Mouse (Mus musculus) forebrain, embryonic 11.5 days (tissue): ENCODE data around the gene Cflar. TPM values are rescaled to one million over a fixed set of nuclear protein-coding genes. Genes with fewer than 3 reads are reported as not detected.
"Not testable (repeated sequence)": the region's sequence is repeated elsewhere in the genome, so short reads cannot be mapped to it uniquely, and the experiment has no call there.

Source experiments
- ATAC-seq: fragments of 200-750 bp; cut with Nextera tagmentation; replicated peaks from 2 replicates; pipeline ENCODE4 v1.8.0; 2017; ENCODE audit warnings: moderate TSS enrichment; ENCODE audit not compliant: low FRiP score
- DNase-seq: peaks from one replicate; pipeline ENCODE4 v3.0.0-alpha.2; 2017; ENCODE audit warnings: low spot score
- H3K27ac ChIP-seq: fragments of 300-500 bp; sonication (generic); 2 replicates; pipeline ENCODE4 v1.5.1; 2014; ENCODE audit warnings: low read depth, low read length
- H3K27me3 ChIP-seq: fragments of 300-500 bp; sonication (generic); 2 replicates; pipeline ENCODE4 v1.6.1; 2014; ENCODE audit warnings: mild to moderate bottlenecking, low read length, mixed read lengths; ENCODE audit not compliant: control insufficient read depth, insufficient read depth
- H3K36me3 ChIP-seq: fragments of 300-500 bp; sonication (generic); 2 replicates; pipeline ENCODE4 v1.6.1; 2014; ENCODE audit warnings: mild to moderate bottlenecking, low read length, moderate library complexity, mixed read lengths; ENCODE audit not compliant: control insufficient read depth, insufficient read depth
- H3K4me1 ChIP-seq: fragments of 300-500 bp; sonication (generic); replicated peaks from 2 replicates; pipeline ENCODE4 v1.6.1; 2014; ENCODE audit warnings: low read length, mixed read lengths; ENCODE audit not compliant: control insufficient read depth, insufficient read depth
- H3K4me2 ChIP-seq: fragments of 300-500 bp; sonication (generic); 2 replicates; pipeline ENCODE4 v1.6.1; 2014; ENCODE audit warnings: low read depth, mild to moderate bottlenecking, low read length, moderate library complexity, mixed read lengths; ENCODE audit not compliant: severe bottlenecking
- H3K4me3 ChIP-seq: fragments of 300-500 bp; sonication (generic); 2 replicates; pipeline ENCODE4 v1.5.1; 2014; ENCODE audit warnings: low read depth, low read length
- H3K9ac ChIP-seq: fragments of 300-500 bp; sonication (generic); 2 replicates; pipeline ENCODE4 v1.6.1; 2014; ENCODE audit warnings: low read length
- H3K9me3 ChIP-seq: fragments of 300-500 bp; sonication (generic); 2 replicates; pipeline ENCODE4 v1.6.1; 2016; ENCODE audit warnings: low read length, mixed read lengths; ENCODE audit not compliant: control insufficient read depth
- WGBS: fragments of 180-500 bp; shearing (Covaris S2); extraction: QIAGEN DNeasy Blood & Tissue Kit; methylation state at CpG from one replicate; pipeline ENCODE4 v1.1.7; 2014; 5-methylcytosine and 5-hydroxymethylcytosine counted together
- polyA plus RNA-seq: library from polyadenylated mRNA; unstranded; fragments of >200 nt; fragmentation: Nextera tagmentation; extraction: Ambion mirVana; gene quantifications from 2 replicates; pipeline ENCODE4 v1.2.1, GENCODE M21; 2014

Gene Cflar
- polyA plus RNA-seq, 1 experiment from 2014 or later: 21.3 TPM

DNA sequence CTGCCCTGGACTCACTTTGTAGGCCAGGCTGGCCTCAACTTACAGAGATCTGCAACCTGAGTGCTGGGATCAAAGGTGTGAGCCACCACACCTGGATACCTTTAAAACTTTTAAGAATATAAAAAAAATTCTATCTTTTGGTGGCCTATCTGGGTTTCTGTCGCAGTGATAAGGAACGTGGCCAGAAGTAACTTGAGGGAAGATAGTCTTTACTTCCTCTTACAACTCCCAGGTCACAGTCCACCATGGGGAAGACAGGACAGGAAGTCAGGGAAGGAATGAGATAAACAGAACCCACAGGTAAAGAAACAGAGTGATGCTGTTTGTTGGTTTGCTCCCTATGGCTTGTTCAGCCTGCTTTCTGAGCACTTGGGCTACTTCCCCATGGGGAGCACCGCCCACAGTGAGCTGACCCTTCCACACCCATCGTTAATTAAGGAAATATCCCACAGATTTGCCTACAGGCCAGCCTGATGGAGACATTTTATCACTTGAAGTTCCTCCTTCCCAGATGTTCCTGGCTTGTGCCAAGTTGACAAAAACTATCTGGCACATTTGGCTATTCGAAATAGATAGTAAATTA, 10.6 kb upstream of the Cflar start:
- not testable (repeated sequence) for H3K27me3 ChIP-seq, ATAC-seq, H3K36me3 ChIP-seq, H3K27ac ChIP-seq, H3K4me3 ChIP-seq, H3K4me1 ChIP-seq, H3K4me2 ChIP-seq, H3K9ac ChIP-seq, DNase-seq, H3K9me3 ChIP-seq
- WGBS: 86% methylated on average over 4 of the region's 5 CpGs

DNA sequence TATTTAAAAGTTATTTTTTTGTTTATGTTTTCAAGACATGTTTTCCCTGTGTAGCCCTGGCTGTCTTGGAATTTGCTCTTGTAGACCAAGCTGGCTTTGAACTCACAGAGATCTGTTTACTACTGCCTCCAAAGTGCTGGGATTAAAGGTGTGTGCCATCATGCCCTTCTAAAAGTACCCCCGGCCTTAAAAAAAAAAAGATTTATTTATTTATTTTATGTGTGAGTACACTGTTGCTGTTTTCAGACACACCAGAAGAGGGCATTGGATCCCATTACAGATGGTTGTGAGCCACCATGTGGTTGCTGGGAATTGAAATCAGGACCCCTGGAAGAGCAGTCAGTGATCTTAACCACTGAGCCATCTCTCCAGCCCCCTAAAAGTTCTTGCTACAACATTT, 1.3 kb upstream of the Cflar start:
- not testable (repeated sequence) for DNase-seq, H3K36me3 ChIP-seq, H3K9ac ChIP-seq, H3K9me3 ChIP-seq, H3K27ac ChIP-seq, ATAC-seq, H3K4me1 ChIP-seq, H3K27me3 ChIP-seq, H3K4me3 ChIP-seq, H3K4me2 ChIP-seq
- WGBS: 85% methylated on average over 1 of the region's 1 CpGs

DNA sequence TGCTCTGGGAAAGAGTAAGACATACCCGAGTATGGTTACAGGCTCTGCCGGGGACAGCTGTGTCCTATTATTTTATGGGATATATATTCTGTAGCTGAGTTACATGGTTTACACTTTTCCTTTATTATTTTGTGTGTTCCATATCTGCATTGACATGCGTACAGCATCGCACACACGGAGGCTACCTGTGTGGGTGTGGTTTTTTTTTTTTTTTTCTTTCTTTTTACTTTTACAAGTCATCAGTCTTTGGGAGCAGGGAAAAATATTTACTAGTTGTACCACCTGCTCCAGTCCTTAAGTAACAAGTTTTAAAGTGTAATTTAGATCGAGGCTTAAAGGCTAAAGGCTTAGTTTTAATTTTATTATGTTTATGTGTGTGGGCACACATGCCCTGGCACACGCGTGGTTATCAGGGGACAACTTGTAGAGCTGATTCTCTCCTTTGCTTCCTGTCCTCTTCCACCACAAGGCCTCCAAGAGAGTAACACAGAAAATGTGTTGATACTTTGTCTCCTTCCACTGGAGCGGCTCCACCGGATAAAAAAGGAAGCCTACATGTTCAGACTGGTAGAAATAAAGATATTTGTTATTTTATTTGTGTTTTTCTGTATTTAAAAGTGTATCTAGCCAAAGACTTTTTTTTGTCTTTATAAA, 470 bp upstream of the Cflar start:
- Histone ChIP-seq H3K4me3 (peak overlapping the region; percentile 59), H3K36me3 (no peaks in the 10 kb centered on the region), H3K4me2 (peak overlapping the region; percentile 74), H3K4me1 (no peaks in the 10 kb centered on the region; the same call in 1 of the 2 replicates), H3K27me3 (no peaks in the 10 kb centered on the region), H3K9ac (peak overlapping the region; percentile 86), H3K27ac (peak overlapping the region; percentile 85; the same call in 1 of the 2 replicates), H3K9me3 (no peaks in the 10 kb centered on the region)
- ATAC-seq: no peak
- 54% methylated on average over 10 of the region's 10 CpGs for WGBS
- DNase-seq: no peak

GRCm38 (mm10) chr1:58712076-58713061, 1.1 kb downstream of the Cflar start:
- peak overlapping the region; percentile 85; the same call in 1 of the 2 replicates for H3K27ac ChIP-seq
- ATAC-seq: peak; percentile 81
- no peaks in the 10 kb centered on the region for H3K36me3 ChIP-seq
- H3K4me1 ChIP-seq: no peaks in the 10 kb centered on the region; the same call in 1 of the 2 replicates
- no peaks in the 10 kb centered on the region for H3K27me3 ChIP-seq
- H3K9ac ChIP-seq: peak overlapping the region; percentile 86
- peak overlapping the region; percentile 59 for H3K4me3 ChIP-seq
- H3K9me3 ChIP-seq: no peaks in the 10 kb centered on the region
- DNase-seq: peak; percentile 70
- peak overlapping the region; percentile 74 for H3K4me2 ChIP-seq
- 3% methylated on average over 16 of the region's 17 CpGs for WGBS

GRCm38 (mm10) chr1:58713081-58713892, 2.0 kb downstream of the Cflar start:
- no peaks in the 10 kb centered on the region for H3K36me3 ChIP-seq
- H3K4me3 ChIP-seq: peak overlapping the region; percentile 54
- WGBS: 5% methylated on average over 31 of the region's 31 CpGs
- H3K27ac ChIP-seq: peak overlapping the region; percentile 41
- no peaks in the 10 kb centered on the region; the same call in 1 of the 2 replicates for H3K4me1 ChIP-seq
- peak overlapping the region; percentile 74 for H3K4me2 ChIP-seq
- 0 out of 2 replicates have a peak, but pooled peaks have one; percentile 6 for ATAC-seq
- no peaks in the 10 kb centered on the region for H3K9me3 ChIP-seq
- DNase-seq: peak; percentile 71
- H3K9ac ChIP-seq: peak overlapping the region; percentile 70
- H3K27me3 ChIP-seq: no peaks in the 10 kb centered on the region

- Histone ChIP-seq H3K9ac (peak overlapping the region; percentile 70), H3K4me3 (peak overlapping the region; percentile 54), H3K27ac (no peak overlapping the region), H3K9me3 (no peaks in the 10 kb centered on the region), H3K36me3 (no peaks in the 10 kb centered on the region; the same call in 1 of the 2 replicates), H3K4me2 (peak overlapping the region; percentile 74), H3K27me3 (no peaks in the 10 kb centered on the region), H3K4me1 (no peaks in the 10 kb centered on the region; the same call in 1 of the 2 replicates)
- no peak for DNase-seq
- no peak for ATAC-seq
- WGBS: 55% methylated on average over 4 of the region's 4 CpGs
Observed at GRCm38 (mm10) chr1:58713893-58714231, 2.6 kb downstream of the Cflar start.

GRCm38 (mm10) chr1:58714361-58714760, 3.1 kb downstream of the Cflar start:
- ATAC-seq (no peak), DNase-seq (no peak)
- Histone ChIP-seq H3K9me3 (no peaks in the 10 kb centered on the region), H3K27ac (no peak overlapping the region), H3K4me2 (peak overlapping the region; percentile 74; the same call in 1 of the 2 replicates), H3K4me3 (no peak overlapping the region; the same call in 1 of the 2 replicates), H3K4me1 (no peaks in the 10 kb centered on the region; the same call in 1 of the 2 replicates), H3K27me3 (no peaks in the 10 kb centered on the region), H3K36me3 (no peaks in the 10 kb centered on the region; the same call in 1 of the 2 replicates), H3K9ac (no peak overlapping the region)
- WGBS: 93% methylated on average over 1 of the region's 1 CpGs

DNA sequence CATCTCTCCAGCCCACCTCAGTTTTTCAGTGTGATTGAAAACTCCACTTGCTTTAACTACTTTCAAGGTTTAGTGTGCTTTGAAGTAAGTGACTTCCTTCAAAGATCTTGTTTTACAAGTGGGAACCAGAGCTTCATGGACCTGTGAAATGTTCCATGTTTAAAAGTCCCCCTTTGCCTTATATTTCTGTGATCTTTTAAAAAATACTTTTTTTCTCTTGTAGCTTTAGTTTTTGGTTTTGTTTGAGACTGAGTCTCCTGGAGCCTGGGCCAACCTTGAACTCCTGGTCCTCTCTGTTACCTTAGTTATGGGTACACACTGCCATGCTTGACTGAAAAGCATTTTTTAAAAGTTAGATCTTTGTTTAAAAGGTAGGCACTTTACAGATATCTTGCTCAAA, 4.2 kb downstream of the Cflar start:
- no peak overlapping the region for H3K9ac ChIP-seq
- ATAC-seq (no peak), DNase-seq (no peak)
- no peaks in the 10 kb centered on the region; the same call in 1 of the 2 replicates for H3K36me3 ChIP-seq
- no peaks in the 10 kb centered on the region for H3K27me3 ChIP-seq
- no peaks in the 10 kb centered on the region for H3K9me3 ChIP-seq
- no peak overlapping the region for H3K4me3 ChIP-seq
- H3K4me1 ChIP-seq: no peaks in the 10 kb centered on the region; the same call in 1 of the 2 replicates
- no peak overlapping the region for H3K27ac ChIP-seq
- no peak overlapping the region for H3K4me2 ChIP-seq
